Mouse (Mus musculus): Measurements from ENCODE around the gene Plcd1. TPM values are rescaled to one million over a fixed set of nuclear protein-coding genes. Genes with fewer than 3 reads are reported as not detected.

The Plcd1 gene
- polyA plus RNA-seq, 1 experiment from 2014 or later, result 4.9 TPM

GRCm38 (mm10) chr9:119033111-119033921, 60.0 kb downstream of the Plcd1 start:
- Histone ChIP-seq H3K4me3 (ENCODE audit: low read depth, low read length) (no peak overlapping the region), H3K4me2 (no peak overlapping the region), H3K4me1 (replicated peaks; ENCODE audit: control insufficient read depth, insufficient read depth, low read length) (no peaks in the 10 kb centered on the region), H3K9ac (ENCODE audit: low read depth, low read length) (no peak overlapping the region), H3K36me3 (ENCODE audit: control insufficient read depth, insufficient read depth, low read length) (no peaks in the 10 kb centered on the region), H3K9me3 (ENCODE audit: control insufficient read depth, low read length) (no peaks in the 10 kb centered on the region), H3K27me3 (replicated peaks; ENCODE audit: control insufficient read depth, insufficient read depth, low read length) (no peaks in the 10 kb centered on the region), H3K27ac (ENCODE audit: low read depth, low read length) (no peak overlapping the region)
- DNase-seq (ENCODE audit: low spot score), result no peak
- no peak for ATAC-seq (replicated peaks; ENCODE audit: low FRiP score)
- WGBS, result 84% methylated on average over 19 of the region's 19 CpGs

GRCm38 (mm10) chr9:119032538-119032937, 60.8 kb downstream of the Plcd1 start:
- Histone ChIP-seq H3K9me3 (ENCODE audit: control insufficient read depth, low read length) (no peaks in the 10 kb centered on the region), H3K9ac (ENCODE audit: low read depth, low read length) (no peak overlapping the region), H3K4me2 (no peak overlapping the region), H3K27ac (ENCODE audit: low read depth, low read length) (no peak overlapping the region), H3K27me3 (replicated peaks; ENCODE audit: control insufficient read depth, insufficient read depth, low read length) (no peaks in the 10 kb centered on the region), H3K4me3 (ENCODE audit: low read depth, low read length) (no peak overlapping the region), H3K4me1 (replicated peaks; ENCODE audit: control insufficient read depth, insufficient read depth, low read length) (no peaks in the 10 kb centered on the region), H3K36me3 (ENCODE audit: control insufficient read depth, insufficient read depth, low read length) (no peaks in the 10 kb centered on the region)
- ATAC-seq (replicated peaks; ENCODE audit: low FRiP score) (no peak), DNase-seq (ENCODE audit: low spot score) (no peak)
- WGBS, result 80% methylated on average over 9 of the region's 9 CpGs

- no peak for ATAC-seq (replicated peaks; ENCODE audit: low FRiP score)
- no peak overlapping the region for H3K4me2 ChIP-seq
- no peak for DNase-seq (ENCODE audit: low spot score)
- no peaks in the 10 kb centered on the region for H3K4me1 ChIP-seq (replicated peaks; ENCODE audit: control insufficient read depth, insufficient read depth, low read length)
- H3K27ac ChIP-seq (ENCODE audit: low read depth, low read length), result no peak overlapping the region
- no peaks in the 10 kb centered on the region for H3K27me3 ChIP-seq (replicated peaks; ENCODE audit: control insufficient read depth, insufficient read depth, low read length)
- no peaks in the 10 kb centered on the region for H3K36me3 ChIP-seq (ENCODE audit: control insufficient read depth, insufficient read depth, low read length)
- no peak overlapping the region for H3K9ac ChIP-seq (ENCODE audit: low read depth, low read length)
- H3K9me3 ChIP-seq (ENCODE audit: control insufficient read depth, low read length), result no peaks in the 10 kb centered on the region
- 89% methylated on average over 14 of the region's 14 CpGs for WGBS
- H3K4me3 ChIP-seq (ENCODE audit: low read depth, low read length), result no peak overlapping the region
Observed at GRCm38 (mm10) chr9:119031772-119032171, 61.5 kb downstream of the Plcd1 start.

- ATAC-seq (replicated peaks; ENCODE audit: low FRiP score) (no peak), DNase-seq (ENCODE audit: low spot score) (no peak)
- 79% methylated on average over 4 of the region's 4 CpGs for whole genome bisulfite sequencing
- Histone ChIP-seq H3K27me3 (replicated peaks; ENCODE audit: control insufficient read depth, insufficient read depth, low read length) (no peaks in the 10 kb centered on the region), H3K9ac (ENCODE audit: low read depth, low read length) (no peak overlapping the region), H3K4me1 (replicated peaks; ENCODE audit: control insufficient read depth, insufficient read depth, low read length) (no peaks in the 10 kb centered on the region), H3K4me3 (ENCODE audit: low read depth, low read length) (no peak overlapping the region), H3K36me3 (ENCODE audit: control insufficient read depth, insufficient read depth, low read length) (no peaks in the 10 kb centered on the region), H3K9me3 (ENCODE audit: control insufficient read depth, low read length) (no peaks in the 10 kb centered on the region), H3K27ac (ENCODE audit: low read depth, low read length) (no peak overlapping the region), H3K4me2 (no peak overlapping the region)
Observed at GRCm38 (mm10) chr9:119031038-119031437, 62.3 kb downstream of the Plcd1 start.

GRCm38 (mm10) chr9:119029568-119029967, 63.7 kb downstream of the Plcd1 start:
- Histone ChIP-seq H3K4me3 (ENCODE audit: low read depth, low read length) (no peak overlapping the region), H3K9me3 (ENCODE audit: control insufficient read depth, low read length) (no peaks in the 10 kb centered on the region), H3K36me3 (ENCODE audit: control insufficient read depth, insufficient read depth, low read length) (no peaks in the 10 kb centered on the region), H3K9ac (ENCODE audit: low read depth, low read length) (no peak overlapping the region), H3K27ac (ENCODE audit: low read depth, low read length) (no peak overlapping the region), H3K4me2 (no peak overlapping the region), H3K27me3 (replicated peaks; ENCODE audit: control insufficient read depth, insufficient read depth, low read length) (no peaks in the 10 kb centered on the region), H3K4me1 (replicated peaks; ENCODE audit: control insufficient read depth, insufficient read depth, low read length) (no peaks in the 10 kb centered on the region)
- DNase-seq (ENCODE audit: low spot score), result no peak
- ATAC-seq (replicated peaks; ENCODE audit: low FRiP score), result no peak
- WGBS, result 65% methylated on average over 7 of the region's 7 CpGs

GRCm38 (mm10) chr9:119028226-119029195, 64.8 kb downstream of the Plcd1 start:
- ATAC-seq (replicated peaks; ENCODE audit: low FRiP score), result no peak
- H3K36me3 ChIP-seq (ENCODE audit: control insufficient read depth, insufficient read depth, low read length), result no peaks in the 10 kb centered on the region
- H3K4me2 ChIP-seq, result no peak overlapping the region
- no peaks in the 10 kb centered on the region for H3K4me1 ChIP-seq (replicated peaks; ENCODE audit: control insufficient read depth, insufficient read depth, low read length)
- H3K9me3 ChIP-seq (ENCODE audit: control insufficient read depth, low read length), result no peaks in the 10 kb centered on the region
- no peak overlapping the region for H3K27ac ChIP-seq (ENCODE audit: low read depth, low read length)
- no peak overlapping the region for H3K9ac ChIP-seq (ENCODE audit: low read depth, low read length)
- WGBS, result 92% methylated on average over 27 of the region's 27 CpGs
- no peak for DNase-seq (ENCODE audit: low spot score)
- H3K4me3 ChIP-seq (ENCODE audit: low read depth, low read length), result no peak overlapping the region
- H3K27me3 ChIP-seq (replicated peaks; ENCODE audit: control insufficient read depth, insufficient read depth, low read length), result no peaks in the 10 kb centered on the region

GRCm38 (mm10) chr9:119027337-119027736, 66.0 kb downstream of the Plcd1 start:
- no peaks in the 10 kb centered on the region for H3K9me3 ChIP-seq (ENCODE audit: control insufficient read depth, low read length)
- no peaks in the 10 kb centered on the region for H3K27me3 ChIP-seq (replicated peaks; ENCODE audit: control insufficient read depth, insufficient read depth, low read length)
- H3K4me2 ChIP-seq, result no peak overlapping the region
- DNase-seq (ENCODE audit: low spot score), result no peak
- H3K4me3 ChIP-seq (ENCODE audit: low read depth, low read length), result no peak overlapping the region
- no peaks in the 10 kb centered on the region for H3K36me3 ChIP-seq (ENCODE audit: control insufficient read depth, insufficient read depth, low read length)
- no peak overlapping the region for H3K27ac ChIP-seq (ENCODE audit: low read depth, low read length)
- no peaks in the 10 kb centered on the region for H3K4me1 ChIP-seq (replicated peaks; ENCODE audit: control insufficient read depth, insufficient read depth, low read length)
- WGBS, result 90% methylated on average over 7 of the region's 7 CpGs
- H3K9ac ChIP-seq (ENCODE audit: low read depth, low read length), result no peak overlapping the region
- ATAC-seq (replicated peaks; ENCODE audit: low FRiP score), result no peak

GRCm38 (mm10) chr9:119025832-119026331, 67.4 kb downstream of the Plcd1 start:
- WGBS, result 88% methylated on average over 7 of the region's 7 CpGs

More at GRCm38 (mm10) chr9:119025832-119026331, 67.4 kb downstream of the Plcd1 start:
- no peak overlapping the region for H3K9ac ChIP-seq (ENCODE audit: low read depth, low read length)
- no peaks in the 10 kb centered on the region for H3K9me3 ChIP-seq (ENCODE audit: control insufficient read depth, low read length)
- ATAC-seq (replicated peaks; ENCODE audit: low FRiP score) (no peak), DNase-seq (ENCODE audit: low spot score) (no peak)
- no peak overlapping the region for H3K4me2 ChIP-seq
- no peak overlapping the region for H3K4me3 ChIP-seq (ENCODE audit: low read depth, low read length)
- no peak overlapping the region for H3K27ac ChIP-seq (ENCODE audit: low read depth, low read length)
- H3K27me3 ChIP-seq (replicated peaks; ENCODE audit: control insufficient read depth, insufficient read depth, low read length), result no peaks in the 10 kb centered on the region
- H3K4me1 ChIP-seq (replicated peaks; ENCODE audit: control insufficient read depth, insufficient read depth, low read length), result no peaks in the 10 kb centered on the region
- no peaks in the 10 kb centered on the region for H3K36me3 ChIP-seq (ENCODE audit: control insufficient read depth, insufficient read depth, low read length)

Data from liver, embryonic 11.5 days (tissue).